Mouse (Mus musculus) 3T3-L1 (cell line): ENCODE results near the gene Aldh1a7.

ENCODE experiments used
- DNase-seq: peaks from one replicate; pipeline ENCODE4 v3.0.0-alpha.2; 2015; ENCODE audit warnings: low read depth, low spot score

The Aldh1a7 gene

GRCm38 (mm10) chr19:20727381-20727780, at the start of gene Aldh1a7:
TSS of gene Aldh1a7 (minus strand) at chr19:20727562.
- DNase-seq = peak; percentile 32

GRCm38 (mm10) chr19:20775681-20776080, 48.3 kb upstream of the Aldh1a7 start:
- no peak for DNase-seq

- DNase-seq = no peak
These were observed 46.6 kb upstream of the Aldh1a7 start for GRCm38 (mm10) chr19:20773941-20774340.

- DNase-seq = peak; percentile 74
These were observed 36.9 kb upstream of the Aldh1a7 start for GRCm38 (mm10) chr19:20764214-20764613.

GRCm38 (mm10) chr19:20761675-20762426, 34.5 kb upstream of the Aldh1a7 start:
- DNase-seq = no peak

- DNase-seq = no peak
These were observed 33.8 kb upstream of the Aldh1a7 start for GRCm38 (mm10) chr19:20761119-20761518.

- DNase-seq = no peak
These were observed 17.3 kb upstream of the Aldh1a7 start for GRCm38 (mm10) chr19:20744630-20745029.

GRCm38 (mm10) chr19:20728278-20728677, 916 bp upstream of the Aldh1a7 start:
- peak; percentile 54 for DNase-seq

- DNase-seq = no peak
These were observed 4.4 kb downstream of the Aldh1a7 start for GRCm38 (mm10) chr19:20722913-20723312.

- no peak for DNase-seq
These were observed 7.1 kb downstream of the Aldh1a7 start for GRCm38 (mm10) chr19:20720298-20720697.

- DNase-seq = no peak
These were observed 11.7 kb downstream of the Aldh1a7 start for GRCm38 (mm10) chr19:20715617-20716016.

GRCm38 (mm10) chr19:20715093-20715492, 12.3 kb downstream of the Aldh1a7 start:
- no peak for DNase-seq

- no peak for DNase-seq
These were observed 12.8 kb downstream of the Aldh1a7 start for GRCm38 (mm10) chr19:20714543-20714942.

- no peak for DNase-seq
These were observed 20.2 kb downstream of the Aldh1a7 start for GRCm38 (mm10) chr19:20707159-20707558.

- DNase-seq = no peak
These were observed 20.6 kb downstream of the Aldh1a7 start for GRCm38 (mm10) chr19:20706747-20707146.

GRCm38 (mm10) chr19:20702074-20702473, 25.3 kb downstream of the Aldh1a7 start:
- DNase-seq = no peak

- DNase-seq = no peak
These were observed 49.5 kb downstream of the Aldh1a7 start for GRCm38 (mm10) chr19:20677697-20678355.

- no peak for DNase-seq
These were observed 73.1 kb downstream of the Aldh1a7 start for GRCm38 (mm10) chr19:20654141-20654873.

GRCm38 (mm10) chr19:20653082-20653676, 74.2 kb downstream of the Aldh1a7 start:
- DNase-seq = no peak

GRCm38 (mm10) chr19:20650008-20650407, 77.4 kb downstream of the Aldh1a7 start:
- no peak for DNase-seq

- DNase-seq = peak; percentile 30
These were observed 79.9 kb downstream of the Aldh1a7 start for GRCm38 (mm10) chr19:20647496-20647895.

GRCm38 (mm10) chr19:20644346-20644745, 83.0 kb downstream of the Aldh1a7 start:
- peak; percentile 9 for DNase-seq
